Mouse (Mus musculus) adrenal gland, postnatal 10 days (tissue): ENCODE results near the gene Ccdc149. TPM values are rescaled to one million over a fixed set of nuclear protein-coding genes. Genes with fewer than 3 reads are reported as not detected.

ENCODE experiments used
- DNase-seq: peaks from one replicate; pipeline ENCODE4 v3.0.0; 2021; ENCODE audit warnings: mixed read lengths
- total RNA-seq, 2 experiments: library from RNA; stranded (reverse); gene quantifications; 2 replicates each; pipeline ENCODE4 v1.2.3; 2021

Gene Ccdc149
- total RNA-seq, 2 experiments from 2014 or later, result 5.4 to 5.9 TPM

DNA sequence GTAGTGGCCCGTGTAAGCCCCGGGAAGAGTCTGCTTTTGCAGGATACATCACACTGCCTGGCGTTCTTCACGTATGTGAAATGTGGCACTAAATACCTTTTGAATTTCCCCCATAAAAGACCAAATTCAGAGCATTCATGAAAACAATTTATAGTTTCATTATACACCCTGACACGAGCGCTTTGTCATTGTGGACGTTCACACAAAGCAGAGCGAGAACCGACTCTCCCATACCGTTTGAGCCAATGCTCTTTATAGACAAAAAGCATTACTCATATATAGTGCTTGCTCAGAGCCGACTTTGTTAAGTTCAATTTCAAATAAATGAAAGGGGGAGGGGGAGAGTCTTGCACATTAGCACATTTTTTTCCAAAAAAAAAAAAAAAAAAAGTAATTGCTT lies 31.0 kb downstream of the Ccdc149 start:
- DNase-seq, result no peak

DNA sequence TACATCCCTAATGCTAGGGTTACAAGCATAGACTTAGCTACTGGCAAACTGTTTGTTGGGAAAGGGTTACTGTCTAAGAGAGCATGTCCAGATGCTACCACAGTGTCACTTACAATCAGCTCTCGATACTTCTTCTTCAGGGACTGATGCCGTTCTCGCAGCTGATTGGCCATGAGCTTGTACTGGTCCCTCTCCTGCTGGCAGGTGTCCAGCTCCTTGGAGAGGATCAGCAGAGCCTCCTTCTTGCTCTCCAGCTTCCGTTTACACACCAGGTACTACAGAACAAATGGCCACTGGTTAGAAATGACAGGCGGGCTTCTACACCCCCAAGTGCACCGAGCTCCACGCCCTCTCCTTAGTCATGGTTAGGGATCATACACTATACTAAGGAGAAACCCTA lies 32.4 kb downstream of the Ccdc149 start:
- DNase-seq, result no peak

DNA sequence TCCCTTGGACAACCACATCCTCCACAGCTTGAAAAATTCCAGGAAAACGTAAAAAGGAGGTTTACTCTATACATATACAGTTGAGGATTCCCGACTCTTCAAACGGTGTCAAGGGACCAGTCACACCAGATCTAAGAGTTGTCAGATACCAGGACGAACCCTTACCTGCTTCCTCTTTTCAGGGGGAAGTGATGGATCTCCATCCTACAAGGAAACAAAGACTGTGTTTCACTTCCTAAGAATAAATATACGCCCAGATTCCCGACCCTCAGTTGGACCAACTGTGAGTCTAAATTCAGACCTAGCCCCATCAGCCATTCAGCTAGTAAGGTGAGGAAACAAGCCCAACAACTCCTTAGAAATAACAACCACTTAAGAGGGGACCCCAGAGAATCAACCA lies 35.8 kb downstream of the Ccdc149 start:
- no peak for DNase-seq

DNA sequence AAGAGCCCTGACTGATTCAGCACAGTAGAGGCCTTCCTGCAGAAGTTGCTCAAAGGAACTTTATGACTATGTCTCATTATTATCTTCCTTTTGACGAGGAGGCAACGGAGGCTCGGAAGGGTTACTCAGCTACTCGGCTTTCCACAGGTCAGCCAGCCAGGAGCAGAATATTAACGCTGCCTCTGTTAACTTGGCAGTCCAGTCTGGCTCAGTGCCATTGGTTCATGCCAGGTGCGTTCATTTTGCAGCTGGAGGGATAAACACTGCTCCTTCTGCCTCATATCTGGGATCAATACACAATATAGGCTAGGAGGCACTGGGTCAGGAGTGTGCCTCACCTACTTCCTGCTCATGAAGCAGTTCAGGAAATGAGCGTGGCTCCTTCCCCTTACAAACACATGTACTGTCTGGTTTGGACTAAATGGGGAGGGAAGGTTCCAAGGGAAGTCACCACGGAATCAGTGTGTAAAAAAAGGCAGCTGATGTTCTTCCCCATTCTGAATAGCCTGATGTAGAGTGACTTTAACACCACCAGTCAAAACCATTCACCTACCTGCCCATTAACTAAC lies 40.0 kb downstream of the Ccdc149 start:
- DNase-seq, result peak; percentile 51

DNA sequence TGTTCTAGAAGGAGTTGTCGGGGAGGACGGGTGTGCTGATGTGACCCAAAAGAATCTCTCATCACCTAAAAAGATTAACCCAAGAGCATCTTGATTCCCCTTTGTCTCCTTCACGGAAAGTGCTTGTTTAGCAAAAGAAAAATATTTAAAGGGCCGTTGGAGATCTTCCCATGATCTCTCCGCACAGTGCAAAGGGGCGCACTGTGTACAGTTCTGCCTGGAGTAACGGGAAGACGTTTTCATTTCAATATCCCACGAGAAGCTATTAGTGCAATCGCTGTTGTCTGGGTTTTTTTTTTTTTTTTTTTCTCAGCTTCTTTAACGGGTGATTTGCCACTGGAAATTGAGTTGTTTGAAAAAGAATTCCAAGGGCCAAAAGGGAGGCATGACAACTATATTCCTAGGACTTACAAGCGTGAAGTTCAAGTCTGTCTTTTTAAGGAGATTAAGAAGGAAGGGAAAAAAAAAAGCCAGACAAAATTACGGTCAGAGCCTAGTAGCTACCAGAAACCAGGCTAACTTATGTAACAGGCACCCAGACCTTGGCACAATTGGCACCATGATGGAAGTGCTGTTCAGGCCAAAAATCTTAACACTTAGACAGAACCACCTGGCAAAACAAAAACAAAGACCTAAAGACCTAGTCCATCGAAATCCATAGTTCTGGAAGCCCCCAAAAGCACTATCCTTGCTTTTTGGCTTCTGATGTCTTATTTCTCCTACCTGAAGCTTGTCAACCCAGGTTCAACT lies 41.4 kb downstream of the Ccdc149 start:
- DNase-seq, result peak; percentile 13

DNA sequence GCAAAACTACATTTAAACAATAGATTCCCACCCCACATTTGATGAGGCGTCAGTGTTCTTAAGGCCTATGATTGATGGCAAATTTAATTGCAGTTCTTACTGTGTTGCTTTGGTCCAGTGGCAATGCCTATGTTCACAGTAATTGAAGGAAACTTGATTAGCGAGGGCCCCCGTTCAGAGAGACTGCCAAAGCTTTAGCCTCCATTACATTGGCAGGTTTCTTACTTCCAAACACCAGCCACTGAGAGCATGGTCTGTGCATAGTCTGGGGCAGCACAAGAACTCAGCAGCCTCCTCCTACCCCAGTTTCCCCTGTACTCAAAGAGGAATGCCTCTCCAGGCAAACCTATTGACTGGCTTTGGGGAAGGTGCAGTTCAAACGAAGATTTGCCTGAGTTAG lies 42.7 kb downstream of the Ccdc149 start:
- DNase-seq, result no peak

DNA sequence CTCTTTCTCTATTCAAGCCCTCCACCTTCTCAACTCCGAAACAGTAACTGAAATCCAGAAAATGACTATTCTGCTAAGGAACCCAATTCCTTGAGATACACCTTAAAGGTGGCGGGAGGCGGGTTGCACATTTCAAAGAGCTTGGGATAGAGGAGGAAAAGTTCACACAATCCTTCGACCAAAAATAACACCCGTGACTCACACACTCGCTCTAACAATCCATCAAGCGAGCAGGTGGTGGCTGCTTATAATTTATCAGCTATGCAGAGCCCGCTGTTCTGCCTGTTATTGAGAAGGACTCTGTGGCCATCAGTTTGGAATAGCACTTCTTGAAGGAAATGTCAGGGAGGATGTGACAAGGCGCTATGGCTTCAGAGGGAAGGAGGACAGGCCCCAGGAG lies 45.5 kb downstream of the Ccdc149 start:
- no peak for DNase-seq

DNA sequence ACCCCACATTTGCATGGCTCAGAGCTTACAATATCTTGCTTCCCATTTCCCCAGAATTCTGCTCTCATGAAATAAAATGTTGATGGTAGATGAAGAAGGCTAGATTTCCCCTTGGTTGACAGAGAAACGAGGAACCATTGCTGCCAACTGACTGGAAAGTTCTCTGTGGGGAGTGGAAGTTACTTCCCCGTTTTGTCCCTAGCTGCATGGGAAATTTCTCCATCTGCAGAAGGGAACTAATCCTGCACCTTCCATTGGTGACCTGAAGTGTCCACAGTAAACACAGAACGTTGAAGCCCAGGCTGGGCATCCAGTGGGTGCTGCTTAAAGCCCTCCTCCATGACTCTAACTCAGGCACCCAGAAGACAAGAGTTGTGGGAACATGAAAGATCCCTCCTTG lies 47.4 kb downstream of the Ccdc149 start:
- no peak for DNase-seq

DNA sequence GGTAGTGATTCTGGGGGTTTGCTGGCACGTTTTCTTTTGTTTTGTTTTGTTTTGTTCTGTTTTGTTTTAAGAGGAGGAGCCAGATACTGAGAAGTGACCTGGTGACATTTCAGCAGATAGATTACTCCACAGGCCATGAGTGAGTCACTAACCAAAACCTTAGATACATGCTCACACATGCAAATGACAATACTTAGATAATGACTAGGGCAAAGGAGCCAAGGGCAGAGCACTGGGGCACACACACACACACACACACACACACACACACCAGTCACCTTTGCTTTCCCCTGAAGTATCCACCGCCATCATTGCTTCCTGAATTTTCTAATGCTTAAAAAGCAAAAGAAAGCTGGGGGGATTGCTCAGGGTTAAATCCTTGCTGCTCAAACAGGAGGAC lies 54.8 kb downstream of the Ccdc149 start:
- no peak for DNase-seq

DNA sequence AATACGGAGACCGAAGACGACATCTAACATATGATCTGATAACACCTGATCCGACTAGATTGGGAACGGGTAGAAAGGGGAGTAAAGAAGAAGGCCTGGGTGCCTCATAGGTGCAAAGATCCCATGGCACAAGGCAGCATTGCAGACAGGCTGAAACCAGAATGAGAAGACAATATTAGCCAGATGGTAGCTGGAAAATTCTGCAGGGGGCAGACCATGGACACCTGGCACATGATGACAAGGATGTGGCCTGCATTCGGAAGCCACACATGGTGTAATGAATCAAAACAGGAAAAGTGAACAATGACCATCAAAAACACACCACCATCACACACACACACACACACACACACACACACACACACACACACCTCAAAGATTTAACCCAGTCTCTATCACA lies 55.4 kb downstream of the Ccdc149 start:
- DNase-seq, result no peak

DNA sequence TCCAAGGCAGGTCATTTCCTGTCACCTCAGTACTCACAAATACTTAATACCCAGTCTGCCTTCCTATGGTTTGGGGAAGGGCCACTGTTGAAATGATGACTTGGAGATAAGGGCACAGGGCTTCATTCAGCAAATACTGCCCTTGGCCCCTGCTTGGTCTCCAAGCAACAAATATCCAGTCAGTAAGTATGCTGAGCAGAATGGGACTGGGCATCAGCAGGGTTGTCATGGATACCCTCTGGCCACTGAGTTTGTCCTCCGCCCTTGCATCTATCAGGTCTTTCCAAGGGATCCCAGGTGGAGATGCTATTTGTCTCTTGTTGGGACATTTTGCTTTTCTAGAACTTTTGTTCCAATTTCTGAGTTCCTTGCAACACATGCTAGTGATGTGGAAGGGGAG lies 56.1 kb downstream of the Ccdc149 start:
- no peak for DNase-seq

DNA sequence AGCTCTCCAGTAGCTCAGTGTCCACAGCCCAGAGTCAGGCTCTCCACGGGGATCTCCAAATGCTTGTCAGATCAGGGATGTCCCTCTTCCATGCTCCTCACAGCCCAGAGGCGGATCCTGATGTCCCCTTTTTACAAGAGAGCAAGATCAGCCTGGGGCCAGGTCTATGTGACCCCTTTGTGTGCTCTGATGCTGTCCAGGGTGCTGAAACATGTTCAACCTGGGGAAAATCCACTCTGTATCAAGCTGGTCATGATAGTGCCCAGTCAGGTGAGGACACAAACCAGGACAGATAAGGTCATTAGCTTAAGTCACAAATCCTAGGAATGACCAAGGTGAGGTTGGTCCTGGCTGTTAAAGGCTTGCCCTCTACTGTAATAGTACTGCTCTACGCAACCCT lies 59.8 kb downstream of the Ccdc149 start:
- DNase-seq, result peak; percentile 35

DNA sequence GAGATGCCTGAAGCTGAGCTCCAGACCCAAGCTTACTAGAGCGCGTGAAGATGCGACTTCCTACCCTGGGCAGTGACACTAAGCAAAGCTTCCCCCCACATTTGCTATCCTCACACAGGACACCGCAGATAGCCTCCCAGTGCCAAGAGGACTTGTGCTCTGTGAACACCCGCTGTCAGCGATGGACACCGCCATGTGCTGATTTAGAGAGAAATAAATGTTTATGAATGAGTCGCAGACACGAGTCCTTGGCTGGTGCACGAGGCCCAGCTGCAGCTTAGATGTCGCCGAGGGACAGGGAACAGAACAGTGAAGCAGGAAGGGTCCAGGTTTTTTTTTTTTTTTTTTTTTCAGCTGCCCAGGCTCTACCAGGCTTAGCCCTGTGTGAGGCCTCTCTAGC lies 61.1 kb downstream of the Ccdc149 start:
- DNase-seq, result no peak

DNA sequence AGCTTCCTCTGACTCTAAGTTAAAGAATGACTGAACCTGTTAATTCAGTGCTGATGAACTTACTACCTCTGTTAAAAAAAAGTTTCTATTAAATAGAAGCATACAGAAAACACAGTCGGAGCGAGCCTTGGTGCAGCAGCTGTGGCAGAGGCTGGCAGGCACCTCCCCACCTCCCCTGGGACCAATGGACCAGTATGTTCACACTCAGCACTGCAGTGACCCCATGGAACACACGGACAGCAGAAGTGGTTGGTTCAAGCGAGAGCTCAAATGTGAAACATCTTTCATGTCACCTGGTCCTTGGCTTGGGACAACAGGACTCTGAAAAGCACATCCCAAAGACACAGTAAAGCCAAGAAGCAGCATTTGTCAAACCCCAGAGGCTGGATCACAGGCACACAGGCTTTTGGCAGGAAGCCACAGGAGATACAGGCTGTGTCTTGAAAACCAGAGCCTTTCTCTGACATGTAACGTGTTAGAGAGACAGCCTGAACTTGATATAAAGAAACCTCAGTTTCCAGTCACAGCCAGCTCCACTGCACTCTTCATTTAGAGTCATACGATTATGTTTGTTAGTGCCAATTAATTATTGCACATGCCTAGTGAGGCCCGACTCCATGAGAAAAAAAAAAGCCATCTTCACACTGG lies 62.5 kb downstream of the Ccdc149 start:
- peak; percentile 18 for DNase-seq

DNA sequence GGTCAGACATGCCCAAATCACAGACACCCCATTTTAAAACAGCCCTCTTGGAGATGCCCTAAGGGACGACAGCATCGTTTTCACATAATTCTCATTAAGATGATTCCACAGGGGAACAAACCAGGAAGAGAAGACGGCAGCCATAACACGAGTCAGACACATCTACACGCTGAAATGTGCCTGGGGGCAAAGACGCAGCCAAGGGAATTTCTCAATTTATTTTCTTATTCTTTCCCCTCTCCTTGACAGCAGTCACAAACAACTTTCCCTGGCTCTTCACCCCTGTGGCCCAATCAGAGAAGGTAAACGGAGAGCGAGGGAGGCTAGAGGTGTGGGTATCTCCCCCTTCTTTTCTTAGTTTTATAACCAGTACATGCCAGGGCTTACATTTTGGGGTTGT lies 66.9 kb downstream of the Ccdc149 start:
- DNase-seq, result no peak

DNA sequence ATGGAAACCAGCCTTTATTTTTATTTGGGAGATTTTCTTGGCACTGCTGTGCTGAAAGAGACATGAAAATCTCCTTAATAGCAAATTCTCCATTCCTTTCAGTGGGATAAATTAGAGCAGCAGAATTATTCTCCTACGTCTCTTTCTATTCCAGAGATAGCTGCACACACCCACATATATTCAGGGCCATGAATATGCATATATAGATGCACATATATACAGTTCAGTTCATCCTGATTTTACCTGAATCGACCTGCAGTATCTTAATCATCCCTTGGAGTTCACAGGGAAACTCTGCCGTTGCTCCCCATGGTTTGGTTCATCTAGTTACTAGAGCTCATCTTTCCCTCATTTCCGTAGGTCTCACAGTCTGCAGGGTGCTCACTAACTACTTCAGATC lies 77.6 kb downstream of the Ccdc149 start:
- no peak for DNase-seq

DNA sequence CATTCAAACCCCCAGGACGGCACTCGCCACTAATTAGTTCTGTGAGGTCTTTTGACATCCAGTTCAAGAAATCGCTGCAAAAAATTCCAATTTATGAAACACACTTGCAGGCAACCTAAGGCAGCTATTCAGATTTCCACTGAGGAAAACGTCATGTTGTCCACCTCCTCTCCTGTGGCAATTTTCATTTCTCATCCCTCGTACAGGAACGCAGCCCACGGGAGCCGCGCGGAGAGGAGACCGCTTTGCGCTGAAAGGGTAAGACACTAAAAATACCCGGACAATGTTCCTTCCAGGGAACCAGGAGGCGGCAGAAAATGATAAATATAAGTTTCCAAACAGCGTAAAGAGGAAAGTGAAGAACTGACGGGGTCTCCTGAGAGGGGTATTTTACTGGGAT lies 79.8 kb downstream of the Ccdc149 start:
- DNase-seq, result no peak

DNA sequence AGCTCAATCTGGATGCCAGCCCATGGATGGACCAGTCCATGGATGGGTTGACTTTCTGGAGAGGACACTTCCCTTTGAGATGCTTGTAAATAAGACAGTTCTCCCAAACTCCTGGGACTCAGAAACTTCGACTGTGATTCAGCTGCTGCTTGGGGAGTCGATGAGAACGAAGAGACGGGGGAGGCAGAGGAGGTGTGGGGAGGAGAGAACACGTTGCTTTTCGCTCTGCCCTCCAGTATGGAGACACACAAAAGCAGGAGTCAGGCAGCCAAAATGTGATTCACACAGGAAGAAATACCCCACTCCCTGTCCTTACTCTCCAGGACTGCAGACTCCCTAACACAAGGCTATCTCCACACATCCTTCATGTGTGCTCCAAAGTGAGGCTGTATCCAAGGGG lies 80.9 kb downstream of the Ccdc149 start:
- DNase-seq, result no peak

DNA sequence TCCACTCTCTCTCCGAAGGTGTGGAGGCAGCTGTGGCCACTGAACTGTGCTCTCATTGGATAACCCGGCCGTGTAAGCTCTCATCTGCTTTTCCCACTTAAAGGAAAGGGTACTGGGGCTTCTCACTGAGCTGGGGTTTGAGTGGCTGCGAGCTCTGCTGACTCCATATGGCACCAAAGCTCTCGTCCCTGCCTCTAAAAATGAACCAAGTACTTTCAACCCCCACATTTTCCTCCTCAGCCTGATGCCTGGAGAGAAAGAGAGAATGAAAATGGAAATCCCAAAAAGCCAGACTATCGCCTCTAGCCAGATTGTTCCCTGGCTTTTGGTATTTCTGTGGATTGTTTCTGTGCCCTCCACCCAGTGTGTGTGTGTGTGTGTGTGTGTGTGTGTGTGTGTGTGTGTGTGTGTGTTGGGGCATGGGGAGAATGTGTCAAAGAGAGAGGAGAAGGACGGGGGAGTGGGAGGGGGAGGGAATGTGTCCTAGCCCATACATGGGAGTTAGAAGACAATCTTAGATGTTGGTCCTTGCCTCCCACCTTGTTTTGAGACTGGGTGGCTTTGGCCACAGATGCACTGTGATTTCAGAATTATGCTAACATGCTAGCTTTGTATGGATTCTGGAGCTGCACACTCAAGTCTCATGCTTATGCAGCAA lies 83.1 kb downstream of the Ccdc149 start:
- no peak for DNase-seq

DNA sequence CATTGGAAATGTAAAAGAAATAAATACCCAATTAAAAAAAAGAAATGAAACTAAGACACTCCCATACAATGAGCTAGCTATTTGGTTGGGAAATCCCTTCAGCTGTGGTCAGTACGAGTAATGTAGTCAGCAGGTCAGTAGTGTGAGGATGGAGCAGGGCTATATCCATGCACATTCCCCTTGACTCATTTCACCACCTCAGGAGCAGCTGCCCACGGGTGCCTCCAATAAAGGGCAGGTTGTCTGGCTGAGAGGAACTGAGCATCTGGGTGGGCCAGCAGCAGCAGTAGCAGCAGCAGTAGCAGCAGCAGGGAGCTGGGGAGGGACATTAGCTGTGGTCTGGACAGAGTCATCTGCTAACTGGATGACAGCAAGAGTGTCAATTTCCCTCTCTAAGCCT lies 85.3 kb downstream of the Ccdc149 start:
- DNase-seq, result no peak

DNA sequence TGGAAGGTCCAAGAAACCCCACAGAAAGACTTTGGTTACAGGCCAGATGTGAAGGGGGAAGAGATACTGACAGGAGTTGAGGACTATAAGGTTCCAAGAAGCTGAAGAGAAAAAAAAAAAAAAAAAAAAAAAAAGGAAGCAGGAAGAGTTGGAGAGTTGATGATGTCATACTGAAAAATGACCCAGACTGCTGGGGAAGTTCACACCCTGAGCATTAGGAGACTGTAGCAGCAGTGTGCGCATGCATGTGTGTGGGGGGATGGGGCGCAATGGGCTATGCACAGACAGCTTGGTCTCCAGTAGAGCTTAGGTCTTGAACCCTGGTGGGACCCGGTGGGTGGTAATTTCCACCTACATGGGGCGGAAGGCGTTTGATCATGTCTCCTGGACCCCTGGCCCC lies 87.6 kb downstream of the Ccdc149 start:
- DNase-seq, result no peak

DNA sequence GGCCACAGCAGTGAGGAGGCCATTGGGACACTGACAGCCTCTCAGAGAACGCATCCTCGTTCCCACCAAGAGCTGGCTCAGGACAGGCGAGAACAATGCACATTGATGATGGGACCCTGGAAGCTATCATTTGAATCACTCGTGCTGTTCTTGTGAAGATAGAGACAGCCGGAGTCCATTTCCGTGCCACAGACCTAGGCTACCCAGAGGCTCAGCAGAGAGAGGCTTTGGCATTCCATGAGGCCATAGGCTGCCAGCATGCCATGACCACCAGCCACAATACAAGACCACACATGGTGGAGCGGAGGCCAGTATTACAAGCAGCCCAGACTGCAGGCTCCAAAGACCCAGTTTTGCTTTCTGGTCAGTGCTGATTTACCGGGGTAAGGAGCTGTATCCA lies 88.5 kb downstream of the Ccdc149 start:
- DNase-seq, result no peak

DNA sequence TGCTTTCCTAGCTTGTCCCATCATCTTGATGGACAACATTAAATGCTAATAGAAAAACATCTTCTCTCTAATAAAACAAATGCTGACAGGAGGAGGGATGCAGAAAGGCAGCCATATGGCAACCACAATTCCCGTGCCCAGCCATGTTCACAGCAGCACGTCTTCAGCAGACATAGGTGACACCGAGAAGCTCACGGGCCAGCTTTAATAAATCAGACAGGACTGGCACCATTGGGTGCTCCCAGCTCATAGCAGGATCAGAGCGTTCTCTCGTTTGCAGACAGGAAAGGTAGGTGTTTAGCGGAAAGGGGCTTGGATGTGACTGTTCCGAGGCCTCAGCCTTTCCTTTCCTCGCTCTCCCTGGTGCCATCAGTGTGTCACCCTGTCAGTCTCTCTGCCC lies 95.5 kb downstream of the Ccdc149 start:
- DNase-seq, result no peak
